Mouse (Mus musculus): ENCODE data around the gene Sdsl. TPM values are rescaled to one million over a fixed set of nuclear protein-coding genes. Genes with fewer than 3 reads are reported as not detected.

Sdsl gene
- polyA plus RNA-seq (2012; rRNA removed; ENCODE audit: low replicate concordance): 12.0 and 23.3 TPM in 2 replicates

DNA sequence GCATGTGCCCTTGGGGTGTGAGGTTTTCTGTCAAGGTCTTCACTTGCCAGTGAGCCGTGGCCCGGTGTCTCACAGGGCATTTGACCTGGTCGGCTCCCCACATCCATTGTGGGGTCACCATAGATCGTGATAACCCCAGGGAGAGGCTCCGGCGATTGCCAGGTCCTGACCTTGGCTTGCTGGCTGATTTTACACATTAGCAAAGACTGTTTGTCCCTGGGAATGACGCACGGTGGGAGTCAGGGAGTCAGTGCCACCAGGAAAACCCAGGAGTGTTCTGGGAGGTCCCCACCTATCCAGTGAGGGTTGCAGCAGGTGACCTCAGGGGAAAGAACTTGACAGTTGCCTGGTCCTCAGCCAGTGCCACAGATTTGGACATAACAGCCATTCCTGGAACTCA is at the start of gene Sdsl:
TSS of gene Sdsl (minus strand) at position 41 of the 400 bp plus-strand sequence.

DNA sequence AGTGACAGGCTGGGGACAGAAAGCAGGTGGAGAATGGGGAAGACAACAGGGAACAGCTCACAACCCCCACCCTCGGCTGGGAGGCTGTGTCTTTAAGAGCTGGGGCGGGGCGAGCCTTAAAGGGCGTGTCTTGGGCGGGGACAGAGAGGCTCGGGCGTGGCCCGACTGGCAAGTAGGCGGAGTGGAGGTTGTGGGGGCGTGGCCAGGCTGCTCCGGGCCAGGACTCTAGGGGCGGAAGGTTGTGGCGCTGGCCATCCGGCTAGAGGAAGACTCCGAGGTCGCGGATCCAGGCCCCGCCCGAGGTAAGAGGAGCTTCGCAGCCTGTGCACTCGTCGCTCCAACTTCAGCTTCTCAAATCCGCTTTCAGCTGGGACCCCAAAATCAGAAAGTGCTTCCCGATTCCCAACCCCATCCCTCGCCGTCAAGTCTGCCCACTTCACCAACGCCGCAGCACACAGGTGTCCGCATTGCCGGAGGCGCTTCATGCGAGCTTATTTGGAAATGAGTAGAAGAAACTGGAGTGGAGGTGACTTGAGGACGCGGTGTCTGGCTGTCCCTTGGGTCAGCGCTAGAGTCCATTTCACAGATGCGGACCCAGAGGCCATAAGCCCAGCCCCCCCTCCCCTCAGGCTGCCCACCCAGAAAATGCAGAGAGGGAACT is 38.5 kb upstream of the Sdsl start, which contains the start of gene Slc8b1:
TSS of gene Slc8b1 (plus strand) at position 187 of the 661 bp plus-strand sequence.

DNA sequence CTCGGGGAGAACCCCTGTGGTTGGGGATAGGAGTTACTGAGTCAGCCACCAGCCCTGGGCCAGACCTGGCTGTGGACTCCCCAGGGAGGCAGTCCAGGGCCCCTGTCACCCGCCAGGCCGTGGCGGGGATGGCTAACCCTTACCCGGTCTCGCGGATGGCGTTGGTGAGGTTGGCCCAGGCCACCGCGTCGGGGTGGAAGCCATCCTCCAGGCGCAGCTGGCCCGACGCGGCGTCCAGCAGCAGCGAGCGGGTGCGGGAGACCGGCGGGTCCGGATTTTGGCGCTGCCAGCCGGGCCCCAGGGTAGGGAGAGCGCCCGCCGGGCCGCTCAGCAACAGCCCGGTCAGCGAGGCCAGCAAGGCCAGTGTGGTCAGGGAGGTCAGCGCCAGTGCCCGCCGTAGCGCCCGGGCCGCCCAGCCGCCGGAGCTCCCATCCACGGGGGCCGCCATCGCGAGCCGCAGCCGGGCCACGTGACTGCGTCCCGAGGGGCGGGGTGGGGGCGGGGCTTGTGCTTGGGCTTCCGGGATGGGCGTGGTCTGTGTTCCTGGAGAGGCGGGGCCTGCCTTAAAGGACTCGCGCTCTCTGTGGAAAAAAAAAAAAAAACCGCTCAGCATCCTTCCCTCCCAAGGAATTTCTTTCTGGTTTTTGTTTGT is 30.7 kb upstream of the Sdsl start, which contains the start of gene Plbd2:
TSS of gene Plbd2 (minus strand) at position 482 of the 652 bp plus-strand sequence.

DNA sequence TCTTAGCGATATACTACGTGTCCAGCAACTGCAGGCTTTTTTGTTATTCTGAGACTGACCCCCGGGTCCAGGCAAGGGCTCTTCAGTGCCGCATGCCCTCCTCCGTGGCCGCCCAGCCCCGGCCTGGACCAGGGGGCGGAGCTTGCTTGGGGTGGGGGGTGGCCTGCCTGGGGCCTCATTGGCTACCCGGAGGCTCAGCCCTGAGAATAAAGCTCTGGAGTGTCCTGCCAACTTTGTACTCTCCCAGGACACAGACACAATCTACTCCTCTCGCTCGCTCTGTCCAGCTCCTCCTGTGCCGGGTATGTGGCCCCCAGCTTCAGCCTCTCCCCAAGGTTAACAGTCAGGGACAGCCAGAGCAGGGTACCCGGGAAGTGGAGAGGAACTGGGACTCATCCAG is 3.7 kb upstream of the Sdsl start, which contains the start of gene Sds:
TSS of gene Sds (plus strand) at position 231 of the 400 bp plus-strand sequence.

DNA sequence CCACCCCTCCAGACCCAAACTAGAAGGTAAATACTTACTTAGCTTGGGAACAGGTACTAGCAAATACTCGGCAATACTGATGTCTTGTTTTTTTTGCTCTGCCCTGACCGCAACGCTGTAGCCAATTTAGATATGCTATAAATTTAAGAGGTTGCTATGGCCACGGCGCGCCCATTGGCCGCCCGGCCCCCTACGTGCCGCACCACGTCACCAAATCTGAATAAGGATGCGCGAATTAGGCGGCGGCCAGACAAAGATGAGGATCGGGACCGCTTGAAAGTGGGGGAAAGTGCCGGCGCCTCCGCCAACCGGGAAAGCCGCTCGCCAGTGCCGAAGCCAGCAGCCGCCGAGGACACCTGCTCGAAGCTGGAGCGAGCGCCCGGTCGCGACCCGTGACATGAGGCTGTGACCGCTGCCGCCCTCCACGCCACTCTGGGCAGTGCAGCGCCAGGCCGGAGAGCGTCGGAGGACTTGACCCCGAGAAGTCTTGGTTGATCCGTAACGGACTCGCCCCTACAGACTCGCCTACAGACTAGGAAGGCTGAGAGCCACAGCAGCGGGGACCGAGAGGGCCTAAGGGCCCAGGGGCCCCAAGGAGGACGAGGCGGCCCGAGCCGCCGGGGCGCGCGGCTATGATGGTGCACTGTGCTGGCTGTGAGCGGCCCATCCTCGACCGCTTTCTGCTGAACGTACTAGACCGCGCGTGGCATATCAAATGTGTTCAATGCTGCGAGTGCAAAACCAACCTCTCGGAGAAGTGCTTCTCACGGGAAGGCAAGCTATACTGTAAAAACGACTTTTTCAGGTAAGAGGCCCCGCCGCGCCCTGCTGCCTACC is 40.7 kb downstream of the Sdsl start, which contains the start of gene Lhx5:
TSS of gene Lhx5 (plus strand) at position 51 of the 837 bp plus-strand sequence.

Other genes with a start within 250 kb of the Sdsl start
- not detected in 2 replicates for gene Lhx5, start 41.1 kb downstream of the Sdsl start, polyA plus RNA-seq (2012; rRNA removed; ENCODE audit: low replicate concordance)
- 0.10 TPM in 1 of 2 replicates, not detected in the other for gene Sds, start 3.7 kb upstream of the Sdsl start, polyA plus RNA-seq (2012; rRNA removed; ENCODE audit: low replicate concordance)
- gene Plbd2, start 30.8 kb upstream of the Sdsl start, polyA plus RNA-seq (2012; rRNA removed; ENCODE audit: low replicate concordance): 60.6 and 76.9 TPM in 2 replicates
- 37.8 and 62.3 TPM in 2 replicates for gene Slc8b1, start 38.4 kb upstream of the Sdsl start, polyA plus RNA-seq (2012; rRNA removed; ENCODE audit: low replicate concordance)
- gene Tpcn1, start 115.9 kb upstream of the Sdsl start, polyA plus RNA-seq (2012; rRNA removed; ENCODE audit: low replicate concordance): 64.4 and 96.3 TPM in 2 replicates
- 0.36 and 0.73 TPM in 2 replicates for gene Iqcd, start 116.2 kb upstream of the Sdsl start, polyA plus RNA-seq (2012; rRNA removed; ENCODE audit: low replicate concordance)
- gene Rita1, start 139.8 kb upstream of the Sdsl start, polyA plus RNA-seq (2012; rRNA removed; ENCODE audit: low replicate concordance): 15.9 and 20.1 TPM in 2 replicates
- 31.6 and 48.5 TPM in 2 replicates for gene Ddx54, start 139.9 kb upstream of the Sdsl start, polyA plus RNA-seq (2012; rRNA removed; ENCODE audit: low replicate concordance)
- not detected in 2 replicates for gene Cfap73, start 161.4 kb upstream of the Sdsl start, polyA plus RNA-seq (2012; rRNA removed; ENCODE audit: low replicate concordance)
- gene Rasal1, start 176.0 kb upstream of the Sdsl start, polyA plus RNA-seq (2012; rRNA removed; ENCODE audit: low replicate concordance): 0.24 and 1.5 TPM in 2 replicates
- 1.6 and 29.4 TPM in 2 replicates for gene Dtx1, start 239.1 kb upstream of the Sdsl start, polyA plus RNA-seq (2012; rRNA removed; ENCODE audit: low replicate concordance)